Mouse (Mus musculus): ENCODE data around the gene Tenm3. TPM values are rescaled to one million over a fixed set of nuclear protein-coding genes. Genes with fewer than 3 reads are reported as not detected.

Tenm3 gene
- polyA plus RNA-seq, 1 experiment from 2014 or later: 18.2 TPM

DNA sequence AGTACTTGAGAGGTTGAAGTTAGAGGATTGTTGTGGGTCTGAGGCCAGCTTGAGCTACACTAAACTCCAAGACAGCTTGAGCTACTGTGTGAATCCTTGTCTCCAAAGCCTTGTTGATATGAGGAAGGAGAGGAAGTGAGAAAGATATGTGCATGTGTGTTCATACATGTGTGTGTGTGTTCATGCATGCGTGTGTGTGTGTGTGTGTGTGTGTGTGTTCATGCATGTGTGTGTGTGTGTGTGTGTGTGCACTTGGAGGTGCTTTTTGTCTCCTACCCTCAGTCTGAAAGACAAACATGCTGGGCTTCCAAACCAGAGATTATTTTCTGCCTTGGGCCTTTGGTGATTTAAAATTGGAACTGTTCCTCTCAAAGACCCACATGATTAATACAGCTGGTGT is 184.5 kb downstream of the Tenm3 start:
- no peak overlapping the region for H3K4me3 ChIP-seq (ENCODE audit: low read depth, low read length)
- no peak for ATAC-seq (replicated peaks; ENCODE audit: insufficient number of reproducible peaks, low FRiP score, low TSS enrichment)
- H3K36me3 ChIP-seq (ENCODE audit: control insufficient read depth, insufficient read depth, low read length): no peaks in the 10 kb centered on the region
- no peak overlapping the region for H3K4me2 ChIP-seq
- no peak overlapping the region for H3K9ac ChIP-seq (ENCODE audit: low read depth, low read length)
- H3K4me1 ChIP-seq (ENCODE audit: control insufficient read depth, insufficient read depth, low read length): peaks cover 3% of the 10 kb centered on the region; the same call in 1 of the 2 replicates
- H3K27me3 ChIP-seq (ENCODE audit: control insufficient read depth, insufficient read depth, low read length): no peaks in the 10 kb centered on the region
- H3K27ac ChIP-seq (ENCODE audit: low read depth, low read length): no peak overlapping the region
- 88% methylated on average over 1 of the region's 1 CpGs for WGBS (ENCODE audit: insufficient replicate concordance)
- H3K9me3 ChIP-seq (replicated peaks; ENCODE audit: control insufficient read depth, low read length): no peaks in the 10 kb centered on the region

DNA sequence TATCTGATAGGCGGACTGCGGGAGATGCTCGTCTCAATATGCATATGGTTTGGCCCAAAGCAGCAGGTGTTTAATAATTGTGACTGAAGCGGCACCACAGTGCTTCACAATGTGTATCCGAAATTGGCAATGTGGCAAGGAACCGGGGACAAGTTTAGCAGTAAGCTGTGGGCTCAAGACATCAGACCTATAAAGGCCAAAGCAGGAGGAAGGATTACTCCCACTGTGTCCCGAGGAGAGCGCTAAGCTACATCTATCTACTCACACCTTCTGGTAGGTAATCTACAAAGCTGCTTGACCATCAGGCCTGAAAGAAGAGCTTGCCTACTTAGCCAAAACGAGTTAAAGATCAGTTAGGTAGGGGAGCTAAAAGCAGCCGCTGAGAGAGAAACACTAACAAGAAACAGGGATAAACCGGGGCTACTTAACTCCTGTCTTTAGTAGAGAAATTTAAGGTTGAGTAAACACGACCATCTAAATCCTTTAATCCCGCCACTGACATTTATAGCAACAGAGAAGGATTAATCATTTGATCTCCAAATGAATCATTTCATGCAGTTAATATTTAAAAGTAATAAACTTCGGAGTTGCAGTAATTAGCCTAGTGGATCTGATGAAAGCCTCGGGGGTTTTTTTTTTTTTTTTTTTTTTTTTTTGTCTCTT is 188.2 kb downstream of the Tenm3 start:
- Histone ChIP-seq H3K4me2 (no peak overlapping the region), H3K36me3 (ENCODE audit: control insufficient read depth, insufficient read depth, low read length) (no peaks in the 10 kb centered on the region), H3K4me3 (ENCODE audit: low read depth, low read length) (no peak overlapping the region), H3K27ac (ENCODE audit: low read depth, low read length) (no peak overlapping the region), H3K4me1 (ENCODE audit: control insufficient read depth, insufficient read depth, low read length) (peaks cover 3% of the 10 kb centered on the region; the same call in 1 of the 2 replicates), H3K9ac (ENCODE audit: low read depth, low read length) (no peak overlapping the region), H3K9me3 (replicated peaks; ENCODE audit: control insufficient read depth, low read length) (no peaks in the 10 kb centered on the region), H3K27me3 (ENCODE audit: control insufficient read depth, insufficient read depth, low read length) (no peaks in the 10 kb centered on the region)
- 59% methylated on average over 15 of the region's 15 CpGs for WGBS (ENCODE audit: insufficient replicate concordance)
- ATAC-seq (replicated peaks; ENCODE audit: insufficient number of reproducible peaks, low FRiP score, low TSS enrichment): no peak

DNA sequence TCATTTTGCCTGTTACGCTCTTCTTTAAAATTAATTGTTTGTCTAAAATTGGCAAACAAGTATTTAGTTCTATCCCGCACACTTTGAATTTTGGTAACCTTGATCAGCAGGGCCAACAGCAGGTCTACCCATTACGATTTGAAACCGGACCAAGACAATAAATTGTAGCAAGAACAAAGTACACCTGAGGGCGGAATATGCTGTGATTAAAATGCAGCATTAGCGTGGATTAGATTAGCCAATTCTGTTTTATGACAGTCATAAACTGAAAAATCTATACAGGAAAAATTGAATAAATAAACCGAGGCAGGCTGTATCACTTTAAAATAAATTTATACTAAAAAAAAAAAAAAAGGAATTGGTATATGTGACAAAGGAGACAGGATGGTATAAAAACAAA is 193.9 kb downstream of the Tenm3 start:
- Histone ChIP-seq H3K9ac (ENCODE audit: low read depth, low read length) (no peak overlapping the region), H3K27ac (ENCODE audit: low read depth, low read length) (no peak overlapping the region), H3K36me3 (ENCODE audit: control insufficient read depth, insufficient read depth, low read length) (no peaks in the 10 kb centered on the region), H3K4me2 (no peak overlapping the region), H3K27me3 (ENCODE audit: control insufficient read depth, insufficient read depth, low read length) (no peaks in the 10 kb centered on the region), H3K9me3 (replicated peaks; ENCODE audit: control insufficient read depth, low read length) (no peaks in the 10 kb centered on the region), H3K4me3 (ENCODE audit: low read depth, low read length) (no peak overlapping the region), H3K4me1 (ENCODE audit: control insufficient read depth, insufficient read depth, low read length) (no peaks in the 10 kb centered on the region)
- 88% methylated on average over 7 of the region's 7 CpGs for WGBS (ENCODE audit: insufficient replicate concordance)
- ATAC-seq (replicated peaks; ENCODE audit: insufficient number of reproducible peaks, low FRiP score, low TSS enrichment): no peak

DNA sequence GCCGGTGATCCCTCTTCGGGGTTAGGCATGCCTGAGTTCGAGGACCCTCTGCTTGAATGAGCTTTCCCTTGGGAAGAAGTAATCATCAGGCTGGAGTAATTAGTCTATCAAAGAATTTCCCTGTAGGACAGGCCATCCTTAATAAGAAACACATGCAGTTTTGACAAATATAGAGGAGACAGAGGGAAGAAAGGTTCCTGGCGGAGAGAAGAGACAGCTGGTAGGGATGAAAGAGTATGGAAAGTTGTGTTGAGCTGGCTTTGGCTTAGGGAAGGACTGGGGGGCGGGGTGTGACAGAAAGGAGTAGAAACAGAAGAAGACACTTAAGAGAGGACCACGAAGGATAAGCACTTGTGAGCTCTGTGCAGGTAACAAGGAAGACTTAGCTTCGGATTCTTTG is 194.3 kb downstream of the Tenm3 start:
- Histone ChIP-seq H3K4me2 (no peak overlapping the region), H3K4me1 (ENCODE audit: control insufficient read depth, insufficient read depth, low read length) (no peaks in the 10 kb centered on the region), H3K27me3 (ENCODE audit: control insufficient read depth, insufficient read depth, low read length) (no peaks in the 10 kb centered on the region), H3K36me3 (ENCODE audit: control insufficient read depth, insufficient read depth, low read length) (no peaks in the 10 kb centered on the region), H3K4me3 (ENCODE audit: low read depth, low read length) (no peak overlapping the region), H3K9ac (ENCODE audit: low read depth, low read length) (no peak overlapping the region), H3K9me3 (replicated peaks; ENCODE audit: control insufficient read depth, low read length) (no peaks in the 10 kb centered on the region), H3K27ac (ENCODE audit: low read depth, low read length) (no peak overlapping the region)
- no peak for ATAC-seq (replicated peaks; ENCODE audit: insufficient number of reproducible peaks, low FRiP score, low TSS enrichment)
- 68% methylated on average over 7 of the region's 7 CpGs for WGBS (ENCODE audit: insufficient replicate concordance)

DNA sequence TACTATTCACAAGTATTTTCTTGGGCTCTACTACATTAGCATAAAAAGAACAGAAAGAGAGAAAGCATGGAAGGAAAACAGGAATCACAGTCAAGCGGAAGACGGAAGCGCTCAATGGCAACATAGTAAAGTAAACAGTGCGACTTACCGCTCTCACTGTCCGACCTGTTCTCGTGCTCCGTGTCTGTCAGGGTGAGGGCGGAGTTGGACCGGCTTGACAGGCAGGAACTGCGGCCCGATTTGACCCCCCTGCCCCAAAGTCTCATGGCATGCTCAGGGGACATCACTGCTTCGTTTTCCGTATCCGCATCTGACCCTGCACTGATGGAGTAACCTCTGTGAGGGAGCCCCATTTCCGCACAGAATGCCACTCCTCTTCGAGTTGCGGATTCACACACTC is 197.6 kb downstream of the Tenm3 start:
- Histone ChIP-seq H3K27ac (ENCODE audit: low read depth, low read length) (no peak overlapping the region), H3K4me2 (no peak overlapping the region), H3K36me3 (ENCODE audit: control insufficient read depth, insufficient read depth, low read length) (no peaks in the 10 kb centered on the region), H3K9ac (ENCODE audit: low read depth, low read length) (no peak overlapping the region), H3K27me3 (ENCODE audit: control insufficient read depth, insufficient read depth, low read length) (no peaks in the 10 kb centered on the region), H3K4me3 (ENCODE audit: low read depth, low read length) (no peak overlapping the region), H3K9me3 (replicated peaks; ENCODE audit: control insufficient read depth, low read length) (no peaks in the 10 kb centered on the region), H3K4me1 (ENCODE audit: control insufficient read depth, insufficient read depth, low read length) (no peaks in the 10 kb centered on the region)
- WGBS (ENCODE audit: insufficient replicate concordance): 69% methylated on average over 18 of the region's 18 CpGs
- ATAC-seq (replicated peaks; ENCODE audit: insufficient number of reproducible peaks, low FRiP score, low TSS enrichment): no peak

DNA sequence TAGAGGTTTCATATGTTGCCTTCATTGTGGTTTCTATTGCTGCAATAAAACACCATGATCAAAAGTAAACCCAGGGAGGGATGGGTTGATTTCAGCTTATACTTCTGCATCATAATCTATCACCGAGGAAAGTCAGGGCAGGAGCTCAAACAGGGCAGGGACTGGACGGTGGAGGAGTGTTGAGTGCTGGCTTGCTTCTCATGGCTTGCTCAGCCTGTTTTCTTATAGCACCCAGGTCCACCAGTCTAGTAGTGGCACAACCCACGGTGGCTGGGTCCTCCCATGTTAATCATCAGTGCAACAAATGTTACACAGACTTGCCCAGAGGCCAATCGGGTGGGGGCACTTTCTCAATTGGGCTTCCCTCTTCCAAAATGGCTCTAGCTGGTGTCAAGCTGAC is 205.6 kb downstream of the Tenm3 start:
- Histone ChIP-seq H3K27ac (ENCODE audit: low read depth, low read length) (no peak overlapping the region), H3K36me3 (ENCODE audit: control insufficient read depth, insufficient read depth, low read length) (no peaks in the 10 kb centered on the region), H3K9ac (ENCODE audit: low read depth, low read length) (no peak overlapping the region), H3K27me3 (ENCODE audit: control insufficient read depth, insufficient read depth, low read length) (no peaks in the 10 kb centered on the region), H3K4me1 (ENCODE audit: control insufficient read depth, insufficient read depth, low read length) (no peaks in the 10 kb centered on the region), H3K4me3 (ENCODE audit: low read depth, low read length) (no peak overlapping the region), H3K4me2 (no peak overlapping the region), H3K9me3 (replicated peaks; ENCODE audit: control insufficient read depth, low read length) (no peaks in the 10 kb centered on the region)
- 80% methylated on average over 4 of the region's 4 CpGs for WGBS (ENCODE audit: insufficient replicate concordance)
- ATAC-seq (replicated peaks; ENCODE audit: insufficient number of reproducible peaks, low FRiP score, low TSS enrichment): no peak

DNA sequence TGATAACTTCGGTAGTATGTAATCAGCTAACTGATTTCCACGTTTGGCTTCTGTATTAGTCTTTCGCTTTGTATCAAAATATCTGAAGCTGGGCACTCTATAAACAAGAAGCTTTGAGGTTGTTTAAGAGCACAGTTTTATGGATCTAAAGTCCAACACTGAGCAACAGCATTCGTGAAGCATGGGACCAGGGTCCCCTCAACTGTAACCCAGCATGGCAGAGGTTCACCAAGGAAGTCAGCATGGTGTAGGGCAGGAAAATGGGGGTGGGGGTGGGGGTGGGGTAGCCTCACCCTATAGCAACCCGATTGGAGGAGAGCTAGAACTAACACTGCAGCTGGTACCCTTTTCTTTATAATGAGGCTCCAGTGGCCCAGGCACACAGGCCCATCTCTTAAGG is 206.8 kb downstream of the Tenm3 start:
- no peaks in the 10 kb centered on the region for H3K27me3 ChIP-seq (ENCODE audit: control insufficient read depth, insufficient read depth, low read length)
- no peak overlapping the region for H3K9ac ChIP-seq (ENCODE audit: low read depth, low read length)
- 75% methylated on average over 5 of the region's 5 CpGs for WGBS (ENCODE audit: insufficient replicate concordance)
- H3K4me3 ChIP-seq (ENCODE audit: low read depth, low read length): no peak overlapping the region
- H3K4me2 ChIP-seq: no peak overlapping the region
- H3K4me1 ChIP-seq (ENCODE audit: control insufficient read depth, insufficient read depth, low read length): no peaks in the 10 kb centered on the region
- no peak overlapping the region for H3K27ac ChIP-seq (ENCODE audit: low read depth, low read length)
- H3K36me3 ChIP-seq (ENCODE audit: control insufficient read depth, insufficient read depth, low read length): no peaks in the 10 kb centered on the region
- ATAC-seq (replicated peaks; ENCODE audit: insufficient number of reproducible peaks, low FRiP score, low TSS enrichment): no peak
- H3K9me3 ChIP-seq (replicated peaks; ENCODE audit: control insufficient read depth, low read length): no peaks in the 10 kb centered on the region

DNA sequence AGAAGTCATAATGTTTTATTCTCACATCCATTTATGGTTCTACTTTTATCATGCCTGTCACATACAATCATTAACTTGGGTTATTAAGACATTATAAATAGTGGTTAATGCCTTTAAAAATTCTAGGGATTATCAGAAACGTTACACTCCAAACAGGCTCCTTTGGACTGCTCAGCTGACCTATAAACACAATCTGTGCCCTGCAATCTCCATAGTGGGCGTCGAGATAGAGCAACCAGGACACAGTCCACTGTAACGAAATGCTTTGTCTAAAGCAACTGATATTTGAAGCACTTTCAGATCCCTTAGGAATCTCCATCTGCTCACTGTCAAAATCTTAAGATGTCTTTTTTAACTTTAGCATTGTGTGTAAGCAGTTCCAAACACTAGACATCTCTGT is 207.9 kb downstream of the Tenm3 start:
- ATAC-seq (replicated peaks; ENCODE audit: insufficient number of reproducible peaks, low FRiP score, low TSS enrichment): no peak
- H3K4me3 ChIP-seq (ENCODE audit: low read depth, low read length): no peak overlapping the region
- no peaks in the 10 kb centered on the region for H3K36me3 ChIP-seq (ENCODE audit: control insufficient read depth, insufficient read depth, low read length)
- no peak overlapping the region for H3K4me2 ChIP-seq
- H3K9ac ChIP-seq (ENCODE audit: low read depth, low read length): no peak overlapping the region
- H3K9me3 ChIP-seq (replicated peaks; ENCODE audit: control insufficient read depth, low read length): no peaks in the 10 kb centered on the region
- WGBS (ENCODE audit: insufficient replicate concordance): 50% methylated on average over 4 of the region's 4 CpGs
- no peak overlapping the region for H3K27ac ChIP-seq (ENCODE audit: low read depth, low read length)
- H3K27me3 ChIP-seq (ENCODE audit: control insufficient read depth, insufficient read depth, low read length): no peaks in the 10 kb centered on the region
- no peaks in the 10 kb centered on the region for H3K4me1 ChIP-seq (ENCODE audit: control insufficient read depth, insufficient read depth, low read length)

DNA sequence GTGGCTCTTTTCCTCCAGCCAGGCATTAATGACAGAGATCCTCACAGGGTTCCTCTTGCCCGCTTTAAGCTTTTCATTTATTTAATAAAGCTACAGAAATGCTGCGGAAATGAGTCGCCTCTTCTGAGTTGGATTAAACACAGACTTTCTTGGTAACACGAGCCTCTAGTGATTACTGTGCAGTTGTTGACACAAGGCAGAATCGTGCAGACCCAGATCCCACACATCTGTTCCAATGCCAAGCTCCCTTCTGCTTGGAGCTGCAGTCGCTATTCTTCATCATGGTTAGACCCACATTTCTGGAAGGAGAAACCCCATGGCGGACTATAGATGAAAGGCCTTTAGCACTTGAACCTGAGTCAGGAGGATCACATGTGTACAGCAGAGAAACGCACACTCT is 210.3 kb downstream of the Tenm3 start:
- Histone ChIP-seq H3K27ac (ENCODE audit: low read depth, low read length) (no peak overlapping the region), H3K4me1 (ENCODE audit: control insufficient read depth, insufficient read depth, low read length) (no peaks in the 10 kb centered on the region), H3K4me2 (no peak overlapping the region), H3K9me3 (replicated peaks; ENCODE audit: control insufficient read depth, low read length) (no peaks in the 10 kb centered on the region), H3K36me3 (ENCODE audit: control insufficient read depth, insufficient read depth, low read length) (no peaks in the 10 kb centered on the region), H3K27me3 (ENCODE audit: control insufficient read depth, insufficient read depth, low read length) (no peaks in the 10 kb centered on the region), H3K9ac (ENCODE audit: low read depth, low read length) (no peak overlapping the region), H3K4me3 (ENCODE audit: low read depth, low read length) (no peak overlapping the region)
- 75% methylated on average over 8 of the region's 8 CpGs for WGBS (ENCODE audit: insufficient replicate concordance)
- no peak for ATAC-seq (replicated peaks; ENCODE audit: insufficient number of reproducible peaks, low FRiP score, low TSS enrichment)

Data from heart, embryonic 11.5 days (tissue).